Mouse (Mus musculus) thymus, postnatal 14 days (tissue): ENCODE data around the gene Ccdc88c.

Experiments
- DNase-seq: peaks from one replicate; pipeline ENCODE4 v3.0.0; 2021

Ccdc88c gene

DNA sequence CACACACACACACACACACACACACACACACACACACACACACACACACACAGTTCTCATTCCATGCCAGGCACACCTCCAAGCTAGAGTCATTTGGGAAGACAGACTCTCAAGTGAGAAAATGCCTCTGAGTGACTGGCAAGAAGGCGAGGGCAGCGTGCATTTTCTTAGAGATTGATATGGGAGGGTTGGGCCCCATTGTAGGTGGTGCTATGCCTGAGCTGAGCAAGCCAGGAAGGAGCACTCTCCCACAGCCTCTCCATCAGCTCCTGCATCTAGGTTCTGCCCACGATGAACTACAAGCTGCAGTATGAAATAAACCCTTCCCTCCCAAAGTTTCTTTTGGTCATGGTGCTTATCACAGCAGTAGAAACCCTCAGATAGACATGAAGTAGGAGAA is 63.6 kb downstream of the Ccdc88c start:
- DNase-seq, result no peak

DNA sequence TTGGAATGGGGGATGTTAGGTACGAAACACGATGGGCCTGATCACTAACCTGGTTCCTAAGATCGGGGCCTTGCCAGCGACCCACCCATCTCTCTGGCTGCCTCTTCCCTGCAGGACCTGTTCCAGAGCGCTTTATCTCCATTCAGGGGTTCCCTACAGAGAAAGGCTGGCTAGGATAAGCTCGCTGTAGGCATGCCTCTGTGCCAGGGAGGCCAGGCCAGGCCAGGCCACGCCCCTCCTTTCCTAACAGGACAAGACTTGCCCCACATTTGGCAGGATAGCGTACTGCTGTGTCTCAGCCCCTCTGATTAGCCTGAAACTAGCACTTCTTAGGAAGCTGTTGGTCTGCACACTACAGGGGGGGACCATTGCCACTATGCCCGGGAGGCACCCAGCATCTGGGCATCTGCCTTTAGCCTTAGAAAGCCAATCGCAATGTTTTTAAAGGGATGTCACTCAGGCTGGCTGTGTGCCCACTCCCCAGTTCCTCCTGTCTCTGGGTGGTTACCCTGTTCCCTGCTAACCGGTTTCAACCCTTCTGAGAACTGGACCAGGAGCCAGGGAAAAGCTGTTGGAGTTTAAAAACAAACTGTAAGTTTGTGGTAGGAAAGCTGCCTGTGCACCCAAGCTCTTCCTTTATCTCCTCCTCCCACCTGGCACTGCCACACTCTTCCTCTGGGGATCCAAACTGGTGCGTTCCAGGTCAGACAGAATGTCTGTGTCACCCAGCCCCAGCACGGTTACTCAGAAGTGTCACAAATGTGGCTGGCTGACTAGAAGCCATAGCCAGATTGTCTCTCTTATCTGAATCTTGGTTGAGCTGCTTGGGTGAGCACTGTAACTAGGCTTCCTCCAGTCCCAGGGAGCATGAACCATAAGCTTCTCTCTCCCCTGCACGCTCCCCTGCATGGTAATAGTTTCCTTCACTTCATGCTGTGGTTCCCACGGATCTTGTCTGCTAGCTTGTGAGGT is 69.9 kb downstream of the Ccdc88c start:
- DNase-seq, result no peak

DNA sequence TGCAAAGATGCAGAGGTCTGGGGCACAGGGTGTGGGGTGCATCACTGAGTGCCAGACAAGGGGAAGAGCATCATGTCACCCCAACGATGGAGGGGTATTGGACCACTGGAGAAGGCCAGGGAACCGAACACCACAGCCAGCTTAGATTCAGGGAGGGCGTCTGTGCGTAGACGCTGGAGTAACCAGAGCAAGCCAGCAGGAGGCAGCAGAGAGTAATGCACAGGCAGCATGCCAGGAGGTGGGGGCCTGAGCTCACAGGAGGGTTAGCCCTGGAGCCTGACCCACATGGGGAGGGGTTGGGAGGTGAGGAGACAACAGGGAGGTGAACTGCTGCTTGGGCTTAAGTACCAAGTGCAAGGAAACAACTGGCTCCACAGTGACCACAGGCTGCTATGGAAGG is 70.8 kb downstream of the Ccdc88c start:
- peak; percentile 91 for DNase-seq

DNA sequence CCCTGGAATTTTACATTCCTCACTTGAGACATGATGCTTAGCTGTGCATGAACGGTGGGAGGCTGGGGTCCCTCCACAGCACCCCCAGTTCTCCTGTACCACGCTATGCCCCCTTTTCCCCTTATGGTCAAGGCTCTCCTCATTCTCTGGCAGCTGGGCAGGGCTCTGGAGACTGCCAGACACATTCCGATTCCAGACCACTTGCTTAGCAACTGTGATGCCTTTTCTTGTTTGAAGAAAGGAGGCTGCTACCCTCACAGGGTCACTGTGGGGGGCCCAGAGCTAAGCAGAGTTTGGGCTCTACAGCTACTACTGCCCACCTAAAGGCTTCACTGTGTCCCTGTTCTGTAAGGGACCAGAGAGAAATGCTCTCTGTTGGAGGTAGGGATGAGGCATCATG is 71.6 kb downstream of the Ccdc88c start:
- DNase-seq, result no peak

DNA sequence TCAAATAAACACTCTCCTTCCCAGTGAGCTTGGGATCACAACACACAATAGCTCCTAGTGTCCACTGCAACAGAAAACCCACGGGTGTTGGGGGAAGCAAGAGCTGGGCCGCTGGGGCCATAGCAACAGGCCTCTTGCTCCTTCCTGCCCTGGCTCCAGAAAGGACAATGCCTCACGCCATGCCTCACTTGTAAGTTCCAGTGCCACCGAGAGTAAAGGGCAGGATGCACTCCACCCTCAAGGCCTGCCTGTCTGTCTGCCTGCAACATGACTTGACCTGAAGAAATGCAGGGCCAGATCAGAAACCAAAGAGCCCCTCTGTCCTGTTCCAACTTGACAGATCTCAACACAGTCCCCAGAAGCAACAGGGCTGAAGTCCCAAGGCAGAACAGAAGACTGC is 72.0 kb downstream of the Ccdc88c start:
- no peak for DNase-seq

DNA sequence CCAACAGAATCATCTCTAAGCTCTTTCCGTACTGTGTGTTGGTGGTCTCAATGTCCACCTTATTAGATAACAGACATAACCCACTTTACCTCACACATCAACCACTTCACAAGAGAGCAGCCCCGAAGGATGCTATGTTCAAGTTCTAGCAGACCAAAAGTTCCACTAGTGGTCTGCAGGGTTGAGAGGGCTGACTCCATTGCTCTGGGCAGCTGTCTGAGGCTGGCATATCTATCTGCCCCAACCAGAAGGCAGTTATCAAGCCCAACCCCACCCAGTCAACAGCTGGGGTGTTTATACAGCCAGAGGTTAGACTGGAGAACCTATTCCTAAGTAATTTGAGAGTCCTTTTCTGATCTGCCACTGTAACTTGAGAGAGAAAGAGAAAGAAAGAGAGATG is 72.8 kb downstream of the Ccdc88c start:
- no peak for DNase-seq

DNA sequence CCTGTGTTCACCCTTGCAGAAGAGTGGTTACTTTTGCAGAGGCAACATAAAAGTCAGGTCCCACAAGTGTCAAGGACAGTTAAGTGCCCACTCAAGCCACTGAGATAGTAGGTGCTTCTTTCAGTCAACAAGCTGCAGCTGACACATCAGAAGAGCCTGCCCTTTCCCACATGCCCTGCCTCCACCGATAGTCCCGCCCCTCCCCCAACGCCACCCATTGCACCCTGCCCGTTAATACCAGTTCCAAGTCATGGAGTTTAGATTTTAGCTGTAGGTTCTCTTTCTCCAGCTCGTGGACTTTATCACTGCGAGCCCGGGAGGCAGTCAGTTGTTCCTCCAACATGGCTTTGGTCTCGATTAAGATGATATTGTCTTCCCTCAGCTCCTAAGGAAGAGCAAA is 74.9 kb downstream of the Ccdc88c start:
- no peak for DNase-seq

DNA sequence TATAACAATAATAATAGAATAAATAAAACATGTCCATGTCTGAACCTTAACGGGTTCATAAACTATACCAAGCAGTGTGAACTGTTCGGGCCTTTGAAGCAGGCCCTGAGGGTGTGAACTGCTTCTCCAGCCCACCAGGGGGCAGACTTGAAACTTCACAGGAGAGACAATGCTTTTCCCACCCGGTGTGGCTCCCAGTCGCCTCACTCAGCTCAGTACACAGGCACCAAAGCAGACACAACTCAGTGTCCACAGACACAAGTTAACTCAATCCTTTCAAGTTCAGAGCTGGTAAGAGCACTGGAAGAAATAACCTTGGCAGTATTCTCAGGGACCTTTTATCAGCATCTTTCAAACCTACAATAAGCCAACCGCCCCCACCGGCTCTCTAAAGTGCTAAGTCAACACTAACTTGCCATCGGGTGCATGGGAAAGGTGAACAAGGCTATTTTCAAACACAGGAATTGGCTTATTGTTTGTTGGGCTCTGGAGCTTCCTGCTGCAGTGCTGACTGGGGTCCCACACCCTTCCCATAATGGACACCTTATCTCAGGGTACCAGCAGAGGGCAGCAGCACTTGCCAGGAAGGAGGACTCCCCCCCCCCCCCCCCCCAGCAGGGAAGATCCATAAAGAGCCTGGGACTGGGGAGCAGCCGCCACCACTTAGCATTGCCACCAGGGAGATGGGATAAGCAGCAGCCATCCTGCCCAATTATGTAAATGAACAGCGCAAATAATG is 76.5 kb downstream of the Ccdc88c start:
- peak; percentile 85 for DNase-seq

DNA sequence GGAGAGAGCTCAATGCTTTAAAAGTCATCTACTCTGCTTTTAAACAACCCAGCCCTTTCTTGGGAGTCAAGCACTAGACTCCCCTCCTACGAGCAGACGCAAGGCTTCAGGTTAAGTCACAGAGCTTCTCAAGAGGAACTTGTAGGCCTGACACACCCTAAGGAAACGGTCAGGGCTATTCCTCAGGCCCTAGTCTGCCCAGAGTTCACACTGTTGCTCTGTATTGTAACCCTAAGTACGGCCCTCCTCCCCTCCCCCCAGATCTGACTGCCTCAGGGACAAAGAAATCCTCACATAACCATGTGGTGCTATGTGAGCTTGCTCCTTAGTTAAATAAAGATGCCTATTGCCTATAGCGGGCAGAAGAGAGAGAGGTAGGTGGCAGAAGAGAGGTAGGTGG is 79.7 kb downstream of the Ccdc88c start:
- no peak for DNase-seq

DNA sequence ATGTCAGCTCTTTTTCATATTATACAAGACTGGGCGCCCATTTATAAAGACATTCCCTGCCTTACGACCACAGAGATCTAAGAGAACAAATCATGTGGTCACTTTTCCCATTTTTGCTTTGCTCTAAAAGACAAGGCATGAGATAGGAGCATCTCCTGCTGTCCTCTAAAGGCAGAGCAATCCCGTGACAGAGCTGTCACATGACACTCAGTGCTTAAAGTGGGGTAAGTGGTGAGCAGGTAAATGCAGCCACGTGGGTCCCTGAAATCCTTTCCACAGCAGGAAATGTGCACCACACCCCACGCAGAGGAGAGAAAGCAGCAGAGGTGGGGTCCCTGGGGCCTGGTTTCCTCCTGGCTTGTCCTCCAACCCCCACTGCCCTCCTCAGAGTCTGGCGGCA is 80.8 kb downstream of the Ccdc88c start:
- no peak for DNase-seq

DNA sequence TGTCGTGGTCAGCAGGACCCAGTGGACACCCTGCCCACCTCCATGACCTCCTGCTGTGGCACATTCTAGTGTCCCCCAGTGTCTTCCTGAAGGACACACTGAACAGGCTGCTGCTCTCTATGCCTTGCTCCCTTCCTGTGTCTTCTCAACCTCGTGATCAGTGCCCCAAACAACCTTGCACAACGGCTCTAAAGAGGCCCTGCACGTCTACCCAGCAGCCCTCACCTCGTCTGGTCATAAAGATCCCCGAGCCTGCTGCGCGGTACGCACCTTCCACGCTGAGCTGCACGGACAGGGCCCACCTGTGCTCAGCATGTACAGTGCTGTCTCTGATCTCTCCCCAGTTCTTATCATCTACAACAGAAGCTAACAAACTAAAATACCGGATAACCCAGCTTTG is 82.9 kb downstream of the Ccdc88c start:
- no peak for DNase-seq

DNA sequence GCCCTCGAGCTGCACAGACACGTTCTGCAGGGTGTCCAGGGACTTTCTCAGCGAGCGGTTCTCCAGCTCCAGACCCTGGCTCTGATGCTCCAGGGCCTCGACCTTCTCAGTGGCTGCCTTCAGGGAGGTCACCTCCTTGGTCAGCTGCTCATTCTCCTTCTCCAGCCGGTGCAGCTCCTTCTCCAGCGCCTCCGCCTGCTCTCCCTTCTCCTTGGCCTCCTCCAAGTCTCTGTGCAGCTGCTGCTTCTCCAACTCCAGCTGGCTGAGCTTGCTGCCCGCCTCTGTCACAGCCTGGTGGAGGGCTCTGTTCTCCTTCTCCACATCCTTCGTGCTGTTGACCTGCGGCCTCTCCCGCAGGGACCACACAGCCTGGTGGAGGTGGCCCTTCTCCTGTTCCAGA is 83.4 kb downstream of the Ccdc88c start:
- no peak for DNase-seq

DNA sequence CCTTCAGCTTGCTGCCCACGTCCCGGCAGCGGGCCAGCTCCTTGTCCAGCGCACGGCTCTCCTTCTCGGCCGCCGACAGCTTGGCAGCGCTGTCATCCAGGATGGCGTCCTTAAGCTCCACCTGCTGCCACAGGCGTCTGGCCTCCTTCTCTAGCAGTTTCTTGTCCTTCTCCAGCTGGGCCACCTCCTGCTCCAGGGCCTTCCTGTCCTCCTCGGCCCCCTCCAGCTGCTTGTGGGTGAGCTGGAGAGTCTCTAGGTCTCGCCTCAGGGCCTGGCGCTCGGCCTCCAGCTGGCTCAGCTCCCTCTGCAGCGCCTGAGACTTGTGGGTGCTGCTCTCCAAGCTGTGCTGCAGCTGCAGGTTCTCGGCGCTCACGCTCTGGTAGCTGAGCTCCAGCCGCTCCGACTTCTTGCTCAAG is 83.9 kb downstream of the Ccdc88c start:
- DNase-seq, result no peak

DNA sequence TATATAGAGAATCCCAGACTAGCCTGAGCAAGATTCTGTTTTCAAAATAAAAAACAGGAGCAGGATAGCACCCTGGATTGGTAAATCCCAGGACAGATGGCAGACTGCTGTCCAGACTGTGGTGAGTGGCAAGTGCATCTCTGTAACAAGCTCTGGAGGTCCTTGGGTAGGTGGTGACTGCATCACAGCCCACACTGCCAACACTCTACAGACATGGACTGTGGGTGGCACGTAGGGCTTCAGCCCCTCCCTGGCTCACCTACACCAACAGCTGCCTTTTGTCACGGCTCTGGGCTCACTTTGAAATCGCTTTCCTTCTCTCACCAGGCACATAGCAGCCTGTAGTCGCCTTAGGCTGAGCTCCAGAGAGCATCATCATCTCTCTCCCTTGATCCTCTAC is 85.7 kb downstream of the Ccdc88c start:
- DNase-seq, result no peak

DNA sequence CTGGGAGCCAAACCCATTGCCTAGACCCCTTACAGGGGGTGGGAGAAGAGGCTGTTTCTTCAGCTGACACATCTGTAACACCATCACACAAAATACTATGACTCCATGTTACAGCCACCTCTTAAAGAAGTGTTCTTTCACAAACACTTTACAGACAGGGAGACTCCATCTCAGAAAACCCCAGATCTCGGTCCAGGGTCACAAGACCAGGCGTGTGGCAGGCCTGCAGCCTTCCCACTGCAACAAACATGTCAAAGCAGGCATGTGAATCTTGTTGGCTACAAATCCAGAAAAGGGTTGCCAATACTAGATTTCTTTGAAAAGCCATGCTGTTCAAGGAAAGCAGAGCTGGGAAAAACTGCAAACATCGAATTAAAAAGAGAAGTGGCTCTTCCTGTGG is 87.5 kb downstream of the Ccdc88c start:
- no peak for DNase-seq

DNA sequence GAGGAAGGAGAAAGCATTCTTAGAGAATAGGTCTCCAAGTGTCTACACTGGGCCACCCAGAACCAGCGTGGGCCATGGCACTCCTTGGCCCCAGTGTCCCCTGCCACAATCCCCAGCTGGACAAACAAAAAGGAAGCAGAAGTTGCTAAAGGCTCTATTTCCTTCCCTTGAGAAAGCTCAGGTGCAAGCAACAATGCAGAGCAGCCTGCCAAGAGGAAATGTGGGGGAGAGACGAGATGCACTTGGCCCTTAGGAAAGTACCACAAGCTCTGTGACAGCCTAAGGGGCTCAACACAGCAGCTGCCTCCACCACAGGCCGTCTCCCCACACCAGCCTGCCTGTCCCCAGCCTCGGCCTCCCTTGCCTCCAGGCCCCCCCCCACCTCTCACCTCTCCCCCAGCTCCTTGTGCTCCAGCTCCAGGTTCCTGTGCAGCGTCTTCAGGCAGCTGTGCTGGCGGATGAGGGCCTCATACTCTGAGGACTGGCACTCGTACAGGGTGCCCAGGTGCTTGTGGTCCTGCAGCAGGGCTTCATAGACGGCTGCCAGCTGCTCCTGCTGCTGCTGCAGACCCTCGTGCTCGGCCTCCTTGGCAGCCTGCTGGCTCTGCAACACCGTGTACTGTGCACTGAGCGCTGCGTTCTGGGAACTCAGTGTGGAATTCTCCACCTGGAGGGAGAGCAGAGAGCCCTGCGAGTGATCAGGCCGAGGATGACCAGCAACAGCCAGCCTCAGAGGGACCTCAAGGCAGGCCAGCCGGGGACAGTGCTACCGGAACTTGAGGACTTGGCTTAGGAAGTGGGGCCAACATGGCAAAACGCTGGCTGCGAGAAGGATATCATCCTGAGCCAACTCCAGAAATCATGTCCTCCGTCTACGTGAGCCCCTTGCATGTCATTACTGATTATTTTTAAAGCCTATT is 91.2 kb downstream of the Ccdc88c start:
- DNase-seq, result peak; percentile 33

DNA sequence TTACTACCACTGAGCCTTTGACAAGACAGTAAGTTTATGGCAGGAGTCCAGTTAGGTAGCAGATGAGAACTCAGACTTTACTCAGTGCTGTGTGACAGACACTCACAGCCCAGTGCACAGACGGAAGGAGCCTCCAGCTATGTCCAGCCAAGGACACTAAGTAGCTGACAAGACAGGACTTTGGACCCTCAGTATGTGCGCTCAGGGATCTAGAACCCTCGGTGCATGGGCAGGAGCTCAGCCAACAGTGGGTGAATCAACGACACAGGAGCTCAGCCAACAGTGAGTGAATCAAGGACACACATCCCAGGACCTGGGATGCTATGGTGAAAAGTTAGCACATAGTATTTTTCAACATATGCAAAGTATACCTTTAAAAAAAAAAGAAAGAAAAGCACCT is 92.1 kb downstream of the Ccdc88c start:
- no peak for DNase-seq

DNA sequence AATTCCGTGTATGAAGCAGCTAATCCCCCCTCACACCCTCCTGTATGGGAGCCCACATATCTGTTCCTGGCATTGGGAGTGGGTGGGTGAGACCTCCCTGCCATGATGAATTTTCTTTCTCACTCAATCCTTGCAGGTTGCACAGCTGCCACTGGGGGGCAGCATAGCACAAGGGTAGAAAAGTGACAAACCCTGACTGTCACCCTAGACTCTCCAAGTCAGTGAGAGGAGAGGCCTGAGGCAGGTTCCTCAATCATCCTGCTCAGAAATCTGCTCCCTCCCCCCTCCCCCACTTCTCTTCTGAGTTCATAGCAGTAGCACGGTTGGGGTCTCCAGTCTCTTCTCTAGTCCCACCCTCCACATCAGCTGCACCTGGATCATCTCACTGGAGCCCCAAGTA is 92.7 kb downstream of the Ccdc88c start:
- DNase-seq, result peak; percentile 81

DNA sequence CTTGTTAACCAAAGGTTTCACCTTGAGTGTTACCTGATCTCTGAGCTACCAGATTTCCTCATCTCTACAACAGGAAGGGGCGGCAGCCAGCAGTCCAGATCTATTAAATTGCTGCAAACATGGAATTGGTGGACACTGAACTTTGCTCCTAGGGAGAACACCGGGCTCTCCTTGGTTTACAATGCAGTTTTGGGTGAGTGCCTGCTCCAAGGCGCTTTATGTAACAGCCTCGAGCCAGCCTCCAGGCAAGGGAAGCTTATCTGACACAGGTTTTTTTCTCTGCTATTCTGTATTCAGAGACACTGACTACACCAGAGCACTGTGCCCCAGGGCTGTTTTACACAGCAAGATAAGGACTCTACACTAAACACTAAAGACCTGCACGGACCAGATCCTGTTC is 94.1 kb downstream of the Ccdc88c start:
- no peak for DNase-seq

DNA sequence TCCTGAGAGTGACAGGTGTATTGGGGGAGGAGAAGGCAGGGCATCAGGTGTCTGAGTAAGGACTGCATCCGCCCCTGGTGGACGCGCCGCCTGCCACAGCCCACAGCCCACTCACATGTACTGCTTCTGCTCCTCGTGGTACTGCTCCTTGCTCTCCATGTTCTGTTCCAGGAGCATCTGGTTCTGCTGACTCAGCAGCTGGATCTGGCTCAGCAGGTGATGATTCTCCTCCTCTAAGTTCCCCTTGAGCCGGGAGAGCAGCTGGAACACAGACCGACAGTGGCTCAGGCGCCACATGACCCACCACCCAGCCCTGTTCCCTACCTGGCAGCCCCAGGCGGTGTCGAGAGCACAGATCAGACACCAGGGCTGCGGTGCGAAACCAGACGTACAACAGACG is 97.2 kb downstream of the Ccdc88c start:
- no peak for DNase-seq

DNA sequence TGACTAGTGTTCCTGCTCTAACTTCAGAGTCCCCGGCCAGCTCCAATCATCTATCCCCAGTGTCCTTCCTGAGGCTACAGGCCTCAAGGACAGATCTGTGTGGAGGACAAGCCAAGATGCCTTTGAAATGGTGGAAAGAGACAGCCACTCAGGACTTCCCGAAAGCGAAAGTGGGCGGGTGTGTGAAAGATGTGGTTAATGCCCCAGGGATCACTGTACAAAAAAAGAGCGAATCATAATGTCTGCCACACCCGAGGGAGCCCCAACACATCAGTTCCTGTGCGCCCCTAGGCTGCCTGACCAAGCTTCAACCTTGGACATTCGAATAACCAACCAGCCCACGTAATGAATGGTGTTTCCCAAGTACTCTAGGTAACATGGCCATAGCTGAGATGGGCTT is 100.6 kb downstream of the Ccdc88c start:
- DNase-seq, result no peak

DNA sequence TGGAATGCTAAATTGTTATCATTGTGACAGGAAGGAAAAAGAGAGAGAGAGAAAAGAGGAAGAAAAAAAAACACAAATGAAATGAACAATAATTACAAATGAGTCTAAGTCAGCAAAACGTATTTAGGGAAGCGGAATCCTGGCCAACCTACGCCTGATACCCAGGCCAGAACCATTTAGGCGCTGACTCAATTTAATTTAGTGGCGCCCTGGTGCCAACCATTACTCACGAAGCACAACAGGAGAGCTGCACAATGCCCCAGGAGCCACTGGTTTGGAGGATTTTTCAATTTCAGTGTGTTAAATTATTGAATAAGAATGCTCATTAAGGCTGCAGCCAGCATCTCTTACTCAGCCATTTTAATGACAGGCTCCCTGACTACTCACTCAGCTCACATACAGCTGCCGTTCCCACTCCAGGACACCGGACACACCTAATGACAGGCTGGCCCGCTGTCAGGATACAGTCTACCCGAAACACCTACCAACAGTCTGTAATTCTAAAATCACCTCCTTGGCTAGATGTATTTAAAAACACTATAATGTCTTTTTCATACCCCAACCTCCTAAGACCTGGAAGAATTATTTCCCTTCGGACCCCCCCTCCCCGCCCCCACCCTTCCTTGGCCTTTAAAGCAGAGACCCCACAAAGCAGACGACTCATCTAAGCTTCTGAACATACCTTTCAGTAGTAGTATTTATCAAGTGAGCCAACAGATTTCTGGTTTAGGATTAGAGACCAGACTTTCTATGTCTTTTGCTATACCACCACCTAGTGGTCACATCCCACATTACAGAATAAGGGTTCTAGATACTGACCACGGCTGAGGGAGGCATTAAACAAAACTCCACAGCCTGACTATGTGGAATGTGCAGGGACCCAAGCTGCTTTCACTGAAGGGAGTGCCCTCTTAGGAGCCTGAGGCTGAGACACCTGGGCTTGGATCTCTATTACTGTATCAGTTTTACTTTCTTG is 102.9 kb downstream of the Ccdc88c start:
- DNase-seq, result peak; percentile 69
